Mouse (Mus musculus) MEL (cell line): Measurements from ENCODE around the gene Lmod1. TPM values are rescaled to one million over a fixed set of nuclear protein-coding genes. Genes with fewer than 3 reads are reported as not detected.

Experiments
- DNase-seq: peaks from one replicate; pipeline ENCODE4 v3.0.0; 2011; ENCODE audit warnings: low read depth, low spot score
- H3K27ac ChIP-seq: 2 replicates; pipeline ENCODE4 v1.5.1; 2012; ENCODE audit warnings: low read depth, mild to moderate bottlenecking, control low read depth, low read length, moderate library complexity; ENCODE audit not compliant: control insufficient read depth
- H3K27me3 ChIP-seq, 2 experiments: fragments of 150-350 bp in 1 of 2; sonication (generic) in 1 of 2; 2 replicates each; pipeline ENCODE4 v1.6.1; 2012; ENCODE audit warnings: low read length in 2 of 2, mild to moderate bottlenecking in 2 of 2, improper control_type of control experiment in 1 of 2, moderate library complexity in 1 of 2; ENCODE audit not compliant: insufficient read depth in 2 of 2, control insufficient read depth in 1 of 2
- H3K36me3 ChIP-seq, 2 experiments: 2 replicates each; pipeline ENCODE4 v1.6.1; 2012 to 2014; ENCODE audit warnings: low read length in 2 of 2, improper control_type of control experiment in 1 of 2, inconsistent platforms in 1 of 2, mild to moderate bottlenecking in 1 of 2; ENCODE audit not compliant: insufficient read depth in 2 of 2, control insufficient read depth in 1 of 2
- H3K4me1 ChIP-seq, 2 experiments: fragments of 150-350 bp in 1 of 2; sonication (generic) in 1 of 2; 2 replicates each; pipeline ENCODE4 v1.6.1; 2012; ENCODE audit warnings: low read length in 2 of 2, improper control_type of control experiment in 1 of 2, mild to moderate bottlenecking in 1 of 2; ENCODE audit not compliant: insufficient read depth in 2 of 2, control insufficient read depth in 1 of 2
- H3K4me3 ChIP-seq, 2 experiments: fragments of 150-350 bp in 1 of 2; sonication (generic) in 1 of 2; 2 replicates each; pipeline ENCODE4 v1.5.1; 2012; ENCODE audit warnings: low read depth in 2 of 2, low read length in 2 of 2, mild to moderate bottlenecking in 2 of 2, moderate library complexity in 2 of 2, control low read depth in 1 of 2, improper control_type of control experiment in 1 of 2; ENCODE audit not compliant: control insufficient read depth in 1 of 2, insufficient read depth in 1 of 2
- H3K79me2 ChIP-seq: 2 replicates; pipeline ENCODE4 v1.6.1; 2012; ENCODE audit warnings: mild to moderate bottlenecking, low read length, moderate library complexity; ENCODE audit not compliant: control insufficient read depth, poor library complexity, insufficient read depth
- H3K9ac ChIP-seq: 2 replicates; pipeline ENCODE4 v1.6.1; 2012; ENCODE audit warnings: low read depth, mild to moderate bottlenecking, control low read depth, low read length, moderate library complexity; ENCODE audit not compliant: control insufficient read depth, poor library complexity, severe bottlenecking
- H3K9me3 ChIP-seq: fragments of 150-350 bp; sonication (generic); replicated peaks from 2 replicates; pipeline ENCODE4 v1.6.1; 2012; ENCODE audit warnings: mild to moderate bottlenecking, low read length, improper control_type of control experiment, moderate library complexity; ENCODE audit not compliant: insufficient read depth
- BHLHE40 ChIP-seq: IDR thresholded peaks from 2 replicates; pipeline ENCODE4 v1.6.1; 2012; ENCODE audit warnings: low read depth, mild to moderate bottlenecking, inconsistent platforms, low read length, improper control_type of control experiment, borderline replicate concordance
- CHD1 ChIP-seq: IDR thresholded peaks from 2 replicates; pipeline ENCODE4 v1.6.1; 2012; ENCODE audit warnings: low read depth, mild to moderate bottlenecking, inconsistent platforms, low read length, improper control_type of control experiment
- CHD2 ChIP-seq: IDR thresholded peaks from 2 replicates; pipeline ENCODE4 v1.6.1; 2011; ENCODE audit warnings: low read length, improper control_type of control experiment
- CTCF ChIP-seq, 3 experiments: IDR thresholded peaks in 2 of 3; conservative IDR thresholded peaks in 1 of 3; 2 replicates each; pipeline ENCODE4 v1.5.1; 2011 to 2012; ENCODE audit warnings: low read length in 3 of 3, low read depth in 2 of 3, mild to moderate bottlenecking in 2 of 3, improper control_type of control experiment in 1 of 3, inconsistent platforms in 1 of 3, mixed read lengths in 1 of 3, moderate library complexity in 1 of 3; ENCODE audit not compliant: control insufficient read depth in 1 of 3, insufficient read depth in 1 of 3, poor library complexity in 1 of 3, severe bottlenecking in 1 of 3
- E2F4 ChIP-seq: IDR thresholded peaks from 2 replicates; pipeline ENCODE4 v1.6.1; 2011; ENCODE audit warnings: low read depth, low read length, improper control_type of control experiment, borderline replicate concordance
- ELF1 ChIP-seq: IDR thresholded peaks from 2 replicates; pipeline ENCODE4 v1.6.1; 2014; ENCODE audit warnings: low read depth, mild to moderate bottlenecking, inconsistent platforms, low read length, improper control_type of control experiment, moderate library complexity
- EP300 ChIP-seq, 2 experiments: IDR thresholded peaks; 2 replicates each; pipeline ENCODE4 v1.6.1; 2011; ENCODE audit warnings: improper control_type of control experiment in 2 of 2, low read length in 2 of 2, low read depth in 1 of 2, mild to moderate bottlenecking in 1 of 2
- GABPA ChIP-seq: IDR thresholded peaks from 2 replicates; pipeline ENCODE4 v1.6.1; 2012; ENCODE audit warnings: low read depth, mild to moderate bottlenecking, inconsistent platforms, low read length, improper control_type of control experiment, moderate library complexity
- GATA1 ChIP-seq: IDR thresholded peaks from 2 replicates; pipeline ENCODE4 v1.6.1; 2011; ENCODE audit warnings: low read depth, low read length, improper control_type of control experiment
- KAT2A ChIP-seq: conservative IDR thresholded peaks from 2 replicates; pipeline ENCODE4 v1.6.1; 2012; ENCODE audit warnings: low read depth, low read length, improper control_type of control experiment, inconsistent platforms
- MAZ ChIP-seq: IDR thresholded peaks from 2 replicates; pipeline ENCODE4 v1.6.1; 2012; ENCODE audit warnings: low read depth, mild to moderate bottlenecking, inconsistent platforms, low read length, improper control_type of control experiment
- MXI1 ChIP-seq: IDR thresholded peaks from 2 replicates; pipeline ENCODE4 v1.6.1; 2011; ENCODE audit warnings: mild to moderate bottlenecking, low read depth, low read length, improper control_type of control experiment
- MYB ChIP-seq: IDR thresholded peaks from 2 replicates; pipeline ENCODE4 v1.6.1; 2011; ENCODE audit warnings: mild to moderate bottlenecking, low read depth, low read length, improper control_type of control experiment
- MYC ChIP-seq: IDR thresholded peaks from 2 replicates; pipeline ENCODE4 v1.6.1; 2011; ENCODE audit warnings: low read depth, mild to moderate bottlenecking, low read length, improper control_type of control experiment, moderate library complexity
- NRF1 ChIP-seq: IDR thresholded peaks from 2 replicates; pipeline ENCODE4 v1.6.1; 2014; ENCODE audit warnings: low read depth, mild to moderate bottlenecking, inconsistent platforms, low read length, improper control_type of control experiment, moderate library complexity; ENCODE audit not compliant: poor library complexity, insufficient read depth, severe bottlenecking
- RAD21 ChIP-seq: IDR thresholded peaks from 2 replicates; pipeline ENCODE4 v1.6.1; 2011; ENCODE audit warnings: mild to moderate bottlenecking, low read depth, low read length, improper control_type of control experiment
- RCOR1 ChIP-seq: IDR thresholded peaks from 2 replicates; pipeline ENCODE4 v1.6.1; 2012; ENCODE audit warnings: low read depth, mild to moderate bottlenecking, inconsistent platforms, low read length, improper control_type of control experiment
- SIN3A ChIP-seq: IDR thresholded peaks from 2 replicates; pipeline ENCODE4 v1.6.1; 2012; ENCODE audit warnings: low read length, improper control_type of control experiment, inconsistent platforms
- SMC3 ChIP-seq: IDR thresholded peaks from 2 replicates; pipeline ENCODE4 v1.6.1; 2011; ENCODE audit warnings: low read depth, low read length, improper control_type of control experiment
- TCF12 ChIP-seq: IDR thresholded peaks from 2 replicates; pipeline ENCODE4 v1.6.1; 2014; ENCODE audit warnings: low read depth, mild to moderate bottlenecking, inconsistent platforms, low read length, improper control_type of control experiment, moderate library complexity
- UBTF ChIP-seq: IDR thresholded peaks from 2 replicates; pipeline ENCODE4 v1.6.1; 2012; ENCODE audit warnings: low read depth, mild to moderate bottlenecking, inconsistent platforms, low read length, improper control_type of control experiment, moderate library complexity, borderline replicate concordance; ENCODE audit not compliant: insufficient read depth
- USF1 ChIP-seq: IDR thresholded peaks from 2 replicates; pipeline ENCODE4 v1.6.1; 2014; ENCODE audit warnings: low read depth, mild to moderate bottlenecking, inconsistent platforms, low read length, improper control_type of control experiment, moderate library complexity
- USF2 ChIP-seq, 2 experiments: IDR thresholded peaks; 2 replicates each; pipeline ENCODE4 v1.6.1; 2011 to 2012; ENCODE audit warnings: improper control_type of control experiment in 2 of 2, low read length in 2 of 2, borderline replicate concordance in 1 of 2, inconsistent platforms in 1 of 2, low read depth in 1 of 2, mild to moderate bottlenecking in 1 of 2; ENCODE audit not compliant: insufficient read depth in 1 of 2
- ZKSCAN1 ChIP-seq: IDR thresholded peaks from 2 replicates; pipeline ENCODE4 v1.6.1; 2012; ENCODE audit warnings: low read depth, mild to moderate bottlenecking, inconsistent platforms, low read length, improper control_type of control experiment, moderate library complexity
- polyA plus RNA-seq, 2 experiments: library from polyadenylated mRNA; stranded (reverse) in 1 of 2; unstranded in 1 of 2; fragments of >175 nt in 1 of 2; fragments of >200 nt in 1 of 2; gene quantifications; 2 replicates each; pipeline versions ENCODE4 v1.2.1 to v1.2.4; 2012; ENCODE audit warnings: low replicate concordance in 2 of 2, low read depth in 1 of 2; ENCODE audit not compliant: insufficient read length in 2 of 2, insufficient read depth in 1 of 2, missing spikeins in 1 of 2
- total RNA-seq: library from RNA; depleted of rRNA; stranded (reverse); fragments of 300-350 nt; gene quantifications from 2 replicates; pipeline ENCODE4 v1.2.3, GENCODE M21; 2012

Gene Lmod1
- total and polyA plus RNA-seq, 3 experiments: not detected

- H3K79me2 ChIP-seq: no peaks in the 10 kb centered on the region
- H3K36me3 ChIP-seq: no peaks in the 10 kb centered on the region
- no peak overlapping the region for H3K4me3 ChIP-seq
- TF ChIP-seq SMC3 (no peak), UBTF (no peak), KAT2A (no peak), CHD2 (no peak), ELF1 (no peak), MYC (no peak), MAZ (no peak), TCF12 (no peak), MYB (no peak), CTCF (IDR thresholded peaks at IDR 0.05 in 2 of 3, conservative IDR thresholded peaks at IDR 0.05 in 1 of 3; ENCODE audit: control insufficient read depth in 1 of 3, insufficient read depth in 1 of 3, low read depth in 2 of 3, low read length in 3 of 3, poor library complexity in 1 of 3, severe bottlenecking in 1 of 3) (no peak), USF2 (IDR thresholded peaks at IDR 0.05; ENCODE audit: borderline replicate concordance in 1 of 2, insufficient read depth in 1 of 2, low read depth in 1 of 2, low read length in 2 of 2) (no peak), GABPA (no peak), MXI1 (no peak), BHLHE40 (no peak), SIN3A (no peak), ZKSCAN1 (no peak), CHD1 (no peak), EP300 (IDR thresholded peaks at IDR 0.05; ENCODE audit: low read depth in 1 of 2, low read length in 2 of 2) (no peak), GATA1 (no peak)
- no peak overlapping the region for H3K27ac ChIP-seq
- no peak for DNase-seq
- no peaks in the 10 kb centered on the region; a peak in 1 of 4 replicates for H3K4me1 ChIP-seq
- H3K9ac ChIP-seq: no peak overlapping the region
- H3K9me3 ChIP-seq: no peaks in the 10 kb centered on the region
- peaks cover 2 to 9% of the 10 kb centered on the region in 2 experiments; a peak in 3 of 4 replicates for H3K27me3 ChIP-seq
These were observed 23.0 kb downstream of the Lmod1 start for GRCm38 (mm10) chr1:135347498-135348169.

- Histone ChIP-seq H3K4me1 (no peaks in the 10 kb centered on the region), H3K9ac (no peak overlapping the region), H3K4me3 (no peak overlapping the region), H3K27me3 (peaks cover 7 to 19% of the 10 kb centered on the region in 2 experiments; a peak in 3 of 4 replicates), H3K79me2 (no peaks in the 10 kb centered on the region), H3K27ac (no peak overlapping the region), H3K9me3 (no peaks in the 10 kb centered on the region), H3K36me3 (no peaks in the 10 kb centered on the region)
- TF ChIP-seq CTCF (IDR thresholded peaks at IDR 0.05 in 2 of 3, conservative IDR thresholded peaks at IDR 0.05 in 1 of 3; ENCODE audit: control insufficient read depth in 1 of 3, insufficient read depth in 1 of 3, low read depth in 2 of 3, low read length in 3 of 3, poor library complexity in 1 of 3, severe bottlenecking in 1 of 3): no peak
- TF ChIP-seq RAD21: no peak
- TF ChIP-seq SIN3A: no peak
- TF ChIP-seq EP300 (IDR thresholded peaks at IDR 0.05; ENCODE audit: low read depth in 1 of 2, low read length in 2 of 2): no peak
- TF ChIP-seq USF2 (IDR thresholded peaks at IDR 0.05; ENCODE audit: borderline replicate concordance in 1 of 2, insufficient read depth in 1 of 2, low read depth in 1 of 2, low read length in 2 of 2): no peak
- TF ChIP-seq NRF1: no peak
- TF ChIP-seq RCOR1: no peak
- no peak for TF ChIP-seq E2F4
- no peak for TF ChIP-seq USF1
- DNase-seq: no peak
These were observed 27.3 kb downstream of the Lmod1 start for GRCm38 (mm10) chr1:135351953-135352352.
